Comparison of ENCODE assay signal across 8 mouse cellular contexts in the genomic region with DNA sequence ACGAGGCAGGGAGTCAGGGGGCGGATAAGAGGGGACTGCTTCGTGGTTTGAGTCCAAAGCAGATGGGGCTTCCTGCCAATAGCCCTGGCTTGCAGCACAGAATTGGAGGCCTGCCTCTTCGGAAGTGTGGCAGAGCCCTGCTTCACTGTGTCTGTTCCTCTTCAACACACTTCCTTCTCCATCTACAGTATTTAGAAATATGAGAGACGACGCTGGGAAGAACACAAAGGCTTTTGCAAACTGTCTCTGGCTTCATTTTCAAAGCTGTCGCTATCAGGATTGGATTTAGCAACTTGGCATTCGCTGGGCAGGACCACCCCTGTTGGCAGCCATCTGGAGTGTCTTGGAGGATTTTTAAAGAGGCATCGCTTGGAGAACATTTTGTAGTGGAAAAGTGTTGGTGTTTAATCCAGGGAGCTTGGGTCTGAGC.
DNase-seq lines count a peak whose midpoint lies in the region; ATAC-seq and TF ChIP-seq lines count a peak whose summit lies in the region.

No protein-coding gene starts in this region.

- TF ChIP-seq EP300 in lung, postnatal 0 days (IDR thresholded peaks at IDR 0.05) = no peak

- WGBS in lung, postnatal 0 days = 25% methylated on average over 9 of the region's 9 CpGs

- H3K36me3 ChIP-seq in lung, postnatal 0 days (ENCODE audit: insufficient read depth, low read length) = no peaks in the 10 kb centered on the region

- H3K9ac ChIP-seq in lung, postnatal 0 days (replicated peaks; ENCODE audit: low read depth) = no peak overlapping the region

- peak; percentile 22 to 23 for DNase-seq in kidney, postnatal 4 days
- no peak for DNase-seq in kidney, postnatal 36 days
- DNase-seq in cerebellum, postnatal 10 days = peak; percentile 97
- DNase-seq in lung, postnatal 0 days (ENCODE audit: low spot score) = peak; percentile 75
- no peak for DNase-seq in B cell, adult 2 months
- no peak for DNase-seq in gastrocnemius, adult 18-20 months (ENCODE audit: low spot score)
- no peak for DNase-seq in thymus, postnatal 36 days

- H3K4me2 ChIP-seq in lung, postnatal 0 days (replicated peaks; ENCODE audit: low read depth, low read length) = no peak overlapping the region

- ATAC-seq in hematopoietic stem cell, adult 5-6 weeks (replicated peaks in 1 of 2; ENCODE audit: insufficient read depth in 1 of 2, low FRiP score in 2 of 2, low TSS enrichment in 1 of 2, low read depth in 1 of 2, poor library complexity in 2 of 2, severe bottlenecking in 2 of 2) = peak; percentile 56 to 81
- ATAC-seq in lung, postnatal 0 days = peak; percentile 71

- no peaks in the 10 kb centered on the region for H3K4me1 ChIP-seq in lung, postnatal 0 days (ENCODE audit: insufficient read depth, low read depth, low read length)

- no peak overlapping the region for H3K27ac ChIP-seq in lung, postnatal 0 days (ENCODE audit: low read length)

- TF ChIP-seq CTCF in lung, postnatal 0 days (IDR thresholded peaks at IDR 0.05) = no peak

- H3K27me3 ChIP-seq in lung, postnatal 0 days (replicated peaks; ENCODE audit: insufficient read depth, low read length) = no peaks in the 10 kb centered on the region

- no peaks in the 10 kb centered on the region for H3K9me3 ChIP-seq in lung, postnatal 0 days (ENCODE audit: low read length)

- no peak overlapping the region for H3K4me3 ChIP-seq in lung, postnatal 0 days (ENCODE audit: low read depth, low read length)

Comparison
In these comparisons a context has a peak if more than half of its experiments do, and no peak if none do; other contexts are left out.
1. DNase-seq: peak in kidney, postnatal 4 days (2 of 2), cerebellum, postnatal 10 days (2 of 2) and lung, postnatal 0 days (single experiment); none in kidney, postnatal 36 days (0 of 2), B cell, adult 2 months (0 of 2), gastrocnemius, adult 18-20 months (single experiment) and thymus, postnatal 36 days (0 of 2).